Mouse (Mus musculus): ENCODE results near the gene Tsen15.
A peak's percentile ranks its signal among the peaks of the same experiment; 100 is the strongest.
"Not testable (repeated sequence)": the region's sequence is repeated elsewhere in the genome, so short reads cannot be mapped to it uniquely, and the experiment has no call there.

Gene Tsen15

GRCm38 (mm10) chr1:152385693-152386092 lies 795 bp downstream of the Tsen15 start:
- not testable (repeated sequence) for DNase-seq (ENCODE audit: extremely low spot score)

DNA sequence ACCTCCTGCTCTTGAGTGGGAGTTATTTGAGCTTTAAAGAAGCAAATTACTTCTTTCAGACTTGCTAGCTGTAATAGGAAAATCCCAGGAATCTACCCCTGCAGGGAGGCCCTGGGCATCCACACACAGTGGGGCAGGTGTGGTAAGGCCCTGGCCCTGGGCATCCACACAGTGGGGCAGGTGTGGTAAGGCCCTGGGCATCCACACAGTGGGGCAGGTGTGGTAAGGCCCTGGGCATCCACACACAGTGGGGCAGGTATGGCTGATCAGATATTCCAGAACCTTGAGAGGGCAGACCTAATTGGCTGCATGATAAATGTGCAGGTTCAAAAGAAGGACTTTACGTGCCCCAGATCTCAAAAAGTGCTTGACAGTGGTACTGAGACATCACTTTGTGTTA lies 1.9 kb downstream of the Tsen15 start:
- DNase-seq (ENCODE audit: extremely low spot score), result no peak

GRCm38 (mm10) chr1:152378311-152378710 lies 8.2 kb downstream of the Tsen15 start:
- DNase-seq (ENCODE audit: extremely low spot score), result no peak

DNA sequence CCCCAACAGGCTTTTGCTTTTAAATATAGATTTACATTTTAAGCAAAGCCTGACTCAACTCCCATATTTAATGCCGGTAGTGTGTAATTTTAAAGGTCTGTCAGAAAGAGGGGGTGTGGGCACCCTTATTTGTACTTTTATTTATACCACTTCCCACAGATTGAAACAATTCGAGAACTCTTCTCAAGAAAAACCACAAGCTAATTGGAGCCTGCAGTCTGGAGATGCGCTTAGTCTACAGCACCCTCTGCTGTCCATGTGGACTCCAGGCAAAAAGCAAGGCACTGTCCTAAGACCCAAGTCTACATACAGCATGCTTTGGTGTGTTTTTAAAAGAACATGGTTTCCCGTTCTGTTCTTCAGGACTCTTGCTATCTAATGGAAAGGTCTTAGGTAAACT lies 17.3 kb downstream of the Tsen15 start:
- DNase-seq (ENCODE audit: extremely low spot score), result peak; percentile 61

DNA sequence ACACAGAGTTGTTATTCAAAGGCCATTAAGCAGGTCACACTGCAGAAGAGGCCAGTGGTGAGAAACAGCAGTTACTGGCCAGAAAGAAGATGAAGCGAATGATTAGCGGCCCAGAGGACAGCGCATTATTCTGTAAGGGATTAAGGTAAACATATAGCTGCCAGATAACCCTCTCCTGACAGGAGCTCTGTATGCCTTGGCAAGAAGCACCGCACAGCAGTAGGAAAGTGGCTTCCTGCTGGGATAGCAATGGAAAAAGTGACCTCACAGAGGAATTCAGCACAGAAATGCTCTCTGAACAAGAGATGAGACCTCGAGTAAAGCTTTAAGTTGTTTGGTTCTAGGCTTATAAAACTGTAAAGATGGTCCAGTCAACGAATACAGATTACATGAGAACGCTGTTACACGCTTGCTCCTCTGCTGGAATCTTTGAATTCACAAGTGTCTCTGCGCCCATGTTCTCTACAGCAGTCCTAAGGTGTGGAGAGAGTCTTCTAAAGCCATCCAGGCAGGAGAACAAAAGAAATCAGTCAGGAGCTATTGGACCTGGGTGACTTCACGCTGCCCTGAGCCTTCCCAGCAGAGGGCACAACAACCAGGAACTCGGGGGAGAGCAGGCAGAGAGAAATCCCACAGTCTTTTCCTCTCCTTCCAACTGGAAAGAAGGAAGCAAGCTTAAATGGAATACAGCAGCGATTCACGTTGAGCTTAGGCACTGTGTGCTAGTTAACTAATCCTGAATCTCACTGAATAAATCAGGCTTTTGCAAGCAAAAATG lies 18.0 kb downstream of the Tsen15 start:
- DNase-seq (ENCODE audit: extremely low spot score), result no peak

GRCm38 (mm10) chr1:152356721-152357120 lies 29.8 kb downstream of the Tsen15 start:
- DNase-seq (ENCODE audit: extremely low spot score), result no peak

GRCm38 (mm10) chr1:152347946-152348345 lies 38.5 kb downstream of the Tsen15 start:
- no peak for DNase-seq (ENCODE audit: extremely low spot score)

GRCm38 (mm10) chr1:152324024-152324423 lies 62.5 kb downstream of the Tsen15 start:
- no peak for DNase-seq (ENCODE audit: extremely low spot score)

Measured in embryo, embryonic 9.5 days (tissue).